Mouse (Mus musculus): Measurements from ENCODE around the gene Dirc2. TPM values are rescaled to one million over a fixed set of nuclear protein-coding genes. Genes with fewer than 3 reads are reported as not detected.

Gene Dirc2
- 5.0 and 5.2 TPM in 2 replicates for polyA plus RNA-seq (2012; ENCODE audit: low replicate concordance)

GRCm38 (mm10) chr16:35768785-35769642, at the start of gene Dirc2:
Gene Dirc2, minus strand, starts transcription at chr16:35769356.

GRCm38 (mm10) chr16:35769878-35770657, 912 bp upstream of the Dirc2 start, which contains the start of gene Hspbap1:
Gene Hspbap1, plus strand, starts transcription at chr16:35770375.

Other genes starting within 250 kb of the Dirc2 start
- not detected in 2 replicates for gene Sema5b, start 228.2 kb downstream of the Dirc2 start, polyA plus RNA-seq (2012; ENCODE audit: low replicate concordance)
- 10.8 and 10.9 TPM in 2 replicates for gene Hspbap1, start 1.0 kb upstream of the Dirc2 start, polyA plus RNA-seq (2012; ENCODE audit: low replicate concordance)
- 8.1 and 9.4 TPM in 2 replicates for gene Parp14, start 102.2 kb upstream of the Dirc2 start, polyA plus RNA-seq (2012; ENCODE audit: low replicate concordance)
- 1.4 and 6.4 TPM in 2 replicates for gene Parp9, start 169.1 kb upstream of the Dirc2 start, polyA plus RNA-seq (2012; ENCODE audit: low replicate concordance)
- 3.0 and 4.9 TPM in 2 replicates for gene Dtx3l, start 169.8 kb upstream of the Dirc2 start, polyA plus RNA-seq (2012; ENCODE audit: low replicate concordance)
- 26.0 and 35.9 TPM in 2 replicates for gene Kpna1, start 209.4 kb upstream of the Dirc2 start, polyA plus RNA-seq (2012; ENCODE audit: low replicate concordance)

Data from leukemia stem cell, adult 10-12 weeks (primary cell).